Mouse (Mus musculus) gastrocnemius, postnatal 14 days (tissue): ENCODE measurements around the gene Reln. TPM values are rescaled to one million over a fixed set of nuclear protein-coding genes. Genes with fewer than 3 reads are reported as not detected.

Source experiments
- DNase-seq: peaks from one replicate; pipeline ENCODE4 v3.0.0; 2021; ENCODE audit warnings: mixed read lengths
- intact Hi-C: fragments of 180-260 bp; cut with DNase I; formaldehyde crosslinking; loops from one replicate; pipeline ENCODE4 v1.15.1; 2025; ENCODE audit warnings: low total_unique reads
- total RNA-seq, 2 experiments: library from RNA; stranded (reverse); gene quantifications; 2 replicates each; pipeline ENCODE4 v1.2.3; 2021

Gene Reln
- total RNA-seq, 2 experiments from 2014 or later: 2.0 to 5.1 TPM

- no peak for DNase-seq
- intact Hi-C loops: no loop called here
Observed at GRCm38 (mm10) chr5:22247850-22248249, 96.7 kb downstream of the Reln start.

- intact Hi-C loops: no loop called here
- no peak for DNase-seq
Observed at GRCm38 (mm10) chr5:22245056-22245455, 99.4 kb downstream of the Reln start.

- intact Hi-C loops: no loop called here
- DNase-seq: no peak
Observed at GRCm38 (mm10) chr5:22243538-22243937, 101.0 kb downstream of the Reln start.

GRCm38 (mm10) chr5:22241560-22241959 lies 102.9 kb downstream of the Reln start:
- no peak for DNase-seq
- intact Hi-C loops: no loop called here

GRCm38 (mm10) chr5:22236801-22237200 lies 107.7 kb downstream of the Reln start:
- DNase-seq: no peak
- intact Hi-C loops: no loop called here

GRCm38 (mm10) chr5:22224515-22224914 lies 120.0 kb downstream of the Reln start:
- DNase-seq: no peak
- intact Hi-C loops: no loop called here

GRCm38 (mm10) chr5:22223940-22224339 lies 120.6 kb downstream of the Reln start:
- no peak for DNase-seq
- intact Hi-C loops: no loop called here

- no peak for DNase-seq
- intact Hi-C loops: no loop called here
Observed at GRCm38 (mm10) chr5:22208311-22209021, 136.0 kb downstream of the Reln start.

- DNase-seq: no peak
- intact Hi-C loops: no loop called here
Observed at GRCm38 (mm10) chr5:22197926-22198325, 146.6 kb downstream of the Reln start.

GRCm38 (mm10) chr5:22196891-22197290 lies 147.6 kb downstream of the Reln start:
- intact Hi-C loops: no loop called here
- no peak for DNase-seq

- no peak for DNase-seq
- intact Hi-C loops: no loop called here
Observed at GRCm38 (mm10) chr5:22196476-22196875, 148.0 kb downstream of the Reln start.

- intact Hi-C loops: no loop called here
- DNase-seq: no peak
Observed at GRCm38 (mm10) chr5:22195352-22195941, 149.1 kb downstream of the Reln start.

GRCm38 (mm10) chr5:22191784-22192183 lies 152.7 kb downstream of the Reln start:
- DNase-seq: no peak
- intact Hi-C loops: no loop called here

- DNase-seq: no peak
- intact Hi-C loops: no loop called here
Observed at GRCm38 (mm10) chr5:22190333-22190732, 154.2 kb downstream of the Reln start.

GRCm38 (mm10) chr5:22187599-22187998 lies 156.9 kb downstream of the Reln start:
- intact Hi-C loops: no loop called here
- DNase-seq: no peak

GRCm38 (mm10) chr5:22176480-22176879 lies 168.0 kb downstream of the Reln start:
- intact Hi-C loops: no loop called here
- no peak for DNase-seq

- intact Hi-C loops: no loop called here
- DNase-seq: no peak
Observed at GRCm38 (mm10) chr5:22171336-22171735, 173.2 kb downstream of the Reln start.

GRCm38 (mm10) chr5:22164060-22164934 lies 180.2 kb downstream of the Reln start:
- no peak for DNase-seq
- intact Hi-C loops: no loop called here

- intact Hi-C loops: no loop called here
Observed at GRCm38 (mm10) chr5:22160935-22161334, 183.6 kb downstream of the Reln start.

GRCm38 (mm10) chr5:22158754-22159153 lies 185.7 kb downstream of the Reln start:
- intact Hi-C loops: no loop called here
- DNase-seq: no peak

More at GRCm38 (mm10) chr5:22160935-22161334, 183.6 kb downstream of the Reln start:
- DNase-seq: no peak
